Mouse (Mus musculus) thymus, postnatal 10 days (tissue): Measurements from ENCODE around the gene Defb10.
"Not testable (repeated sequence)": the region's sequence is repeated elsewhere in the genome, so short reads cannot be mapped to it uniquely, and the experiment has no call there.

ENCODE experiments used
- DNase-seq, 2 experiments: peaks; one replicate each; pipeline ENCODE4 v3.0.0; 2021; ENCODE audit warnings: low spot score in 2 of 2

The Defb10 gene

DNA sequence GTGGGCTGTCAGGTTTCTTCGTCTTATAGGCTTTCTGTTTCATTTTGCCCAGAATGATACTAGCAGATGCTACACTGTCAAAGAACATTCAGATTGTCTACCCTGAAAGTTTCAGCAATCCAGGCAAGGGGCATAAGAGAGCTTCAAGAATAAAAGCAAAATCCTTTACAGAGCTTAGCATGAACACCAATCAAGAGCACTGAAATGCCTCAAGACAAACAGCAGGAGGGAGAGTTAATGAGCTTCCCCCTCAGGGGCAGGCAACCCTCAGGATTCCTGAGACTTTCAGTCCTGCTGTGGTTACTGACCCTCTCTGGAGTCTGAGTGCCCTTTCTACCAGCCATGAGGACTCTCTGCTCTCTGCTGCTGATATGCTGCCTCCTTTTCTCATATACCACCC lies at the start of gene Defb10:
Defb10 (plus strand) TSS at position 316 of the 400 bp plus-strand sequence.
- not testable (repeated sequence) for DNase-seq

DNA sequence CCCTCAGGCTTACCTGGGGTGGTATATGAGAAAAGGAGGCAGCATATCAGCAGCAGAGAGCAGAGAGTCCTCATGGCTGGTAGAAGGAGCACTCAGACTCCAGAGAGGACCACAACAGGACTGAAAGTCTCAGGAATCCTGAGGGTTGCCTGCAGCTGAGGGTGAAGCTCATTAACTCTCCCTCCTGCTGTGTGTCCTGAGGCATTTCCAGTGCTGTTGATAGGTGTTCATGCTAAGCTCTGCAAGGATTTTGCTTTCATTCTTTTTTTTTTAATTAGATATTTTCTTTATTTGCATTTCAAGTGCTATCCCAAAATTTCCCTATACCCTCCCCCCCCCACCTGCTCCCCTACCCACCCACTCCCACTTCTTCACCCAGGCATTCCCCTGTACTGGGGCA lies 26.6 kb downstream of the Defb10 start, which contains the start of gene Defb9:
Defb9 (minus strand) TSS at position 101 of the 400 bp plus-strand sequence.
- not testable (repeated sequence) for DNase-seq

DNA sequence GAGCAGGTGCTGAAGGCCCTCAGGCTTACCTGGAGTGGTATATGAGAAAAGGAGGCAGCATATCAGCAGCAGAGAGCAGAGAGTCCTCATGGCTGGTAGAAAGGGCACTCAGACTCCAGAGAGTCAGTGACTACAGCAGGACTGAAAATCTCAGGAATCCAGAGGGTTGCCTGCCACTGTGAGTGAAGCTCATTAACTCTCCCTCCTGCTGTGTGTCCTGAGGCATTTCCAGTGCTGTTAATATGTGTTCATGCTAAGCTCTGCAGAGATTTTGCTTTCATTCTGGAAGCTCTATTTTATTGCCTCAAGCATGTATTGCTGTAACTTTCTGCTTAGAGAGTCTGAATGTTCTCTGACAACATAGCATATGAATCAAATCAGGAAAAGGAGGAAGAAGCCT lies 47.6 kb downstream of the Defb10 start, which contains the start of gene Defb11:
Defb11 (minus strand) TSS at position 123 of the 400 bp plus-strand sequence.
- DNase-seq = not testable (repeated sequence)
